Mouse (Mus musculus) olfactory bulb, adult 2 months (tissue): ENCODE measurements around the gene Nop56. TPM values are rescaled to one million over a fixed set of nuclear protein-coding genes. Genes with fewer than 3 reads are reported as not detected.

Experiments
- H3K27ac ChIP-seq: fragments of 200-500 bp; 2 replicates; pipeline ENCODE4 v1.5.1; 2012; ENCODE audit warnings: low read depth, low read length; ENCODE audit not compliant: insufficient read depth
- H3K4me1 ChIP-seq: fragments of 200-500 bp; 2 replicates; pipeline ENCODE4 v1.6.1; 2012; ENCODE audit warnings: low read length; ENCODE audit not compliant: control insufficient read depth, insufficient read depth
- H3K4me3 ChIP-seq: fragments of 200-500 bp; 2 replicates; pipeline ENCODE4 v1.5.1; 2012; ENCODE audit warnings: mild to moderate bottlenecking, low read depth, low read length, moderate library complexity; ENCODE audit not compliant: insufficient read depth
- CTCF ChIP-seq: fragments of 200-500 bp; IDR thresholded peaks from 2 replicates; pipeline ENCODE4 v1.5.1; 2012; ENCODE audit warnings: low read depth, mild to moderate bottlenecking, low read length, moderate library complexity; ENCODE audit not compliant: insufficient read depth
- POLR2A ChIP-seq: fragments of 200-500 bp; IDR thresholded peaks from 2 replicates; pipeline ENCODE4 v1.6.1; 2012; ENCODE audit warnings: mild to moderate bottlenecking, low read depth, low read length, moderate library complexity; ENCODE audit not compliant: insufficient read depth
- WGBS: fragments of 180-500 bp; shearing (Covaris S2); methylation state at CpG from one replicate; pipeline ENCODE4 v1.1.7; 2018; 5-methylcytosine and 5-hydroxymethylcytosine counted together
- polyA plus RNA-seq: library from polyadenylated mRNA; stranded (reverse); fragments of >200 nt; gene quantifications from 2 replicates; pipeline ENCODE4 v1.2.4, GENCODE M21; 2012; ENCODE audit warnings: low replicate concordance; ENCODE audit not compliant: missing spikeins, insufficient read depth, insufficient read length

Nop56 gene
- 362 TPM in 1 of 2 replicates, not detected in the other for polyA plus RNA-seq

- WGBS = under 1% methylated on average over 68 of the region's 68 CpGs
- peak; percentile 99 for TF ChIP-seq POLR2A
- TF ChIP-seq CTCF = no peak
- Histone ChIP-seq H3K4me3 (peak within 1 kb of the TSS; percentile 75), H3K27ac (peak within 1 kb of the TSS; percentile 55), H3K4me1 (no peaks in the 10 kb centered on the region; the same call in none of the 2 replicates)
Measured at GRCm38 (mm10) chr2:130274149-130274861, at the start of gene Nop56. Nop56 (plus strand) TSS chr2:130274430.

GRCm38 (mm10) chr2:130246912-130247311 lies 27.3 kb upstream of the Nop56 start:
- no peaks in the 10 kb centered on the region for H3K4me1 ChIP-seq
- no peak overlapping the region for H3K4me3 ChIP-seq
- TF ChIP-seq POLR2A (no peak), CTCF (no peak)
- 52% methylated on average over 9 of the region's 9 CpGs for WGBS
- no peak overlapping the region for H3K27ac ChIP-seq

GRCm38 (mm10) chr2:130248226-130248625 lies 26.0 kb upstream of the Nop56 start:
- no peak overlapping the region for H3K27ac ChIP-seq
- no peaks in the 10 kb centered on the region for H3K4me1 ChIP-seq
- no peak for TF ChIP-seq POLR2A
- no peak for TF ChIP-seq CTCF
- H3K4me3 ChIP-seq = no peak overlapping the region
- WGBS = 77% methylated on average over 7 of the region's 7 CpGs

GRCm38 (mm10) chr2:130256762-130257161 lies 17.5 kb upstream of the Nop56 start:
- 82% methylated on average over 4 of the region's 4 CpGs for WGBS
- no peak overlapping the region for H3K4me3 ChIP-seq
- no peaks in the 10 kb centered on the region for H3K4me1 ChIP-seq
- TF ChIP-seq POLR2A = no peak
- no peak for TF ChIP-seq CTCF
- no peak overlapping the region for H3K27ac ChIP-seq

GRCm38 (mm10) chr2:130260822-130261221 lies 13.4 kb upstream of the Nop56 start:
- TF ChIP-seq CTCF = no peak
- Histone ChIP-seq H3K4me1 (no peaks in the 10 kb centered on the region), H3K4me3 (no peak overlapping the region), H3K27ac (no peak overlapping the region)
- WGBS = 85% methylated on average over 4 of the region's 4 CpGs

- H3K4me3 ChIP-seq = no peak overlapping the region
- TF ChIP-seq POLR2A (no peak), CTCF (no peak)
- H3K27ac ChIP-seq = no peak overlapping the region
- WGBS = 91% methylated on average over 2 of the region's 2 CpGs
- H3K4me1 ChIP-seq = no peaks in the 10 kb centered on the region
Measured at GRCm38 (mm10) chr2:130261914-130262313, 12.3 kb upstream of the Nop56 start.

- TF ChIP-seq POLR2A (no peak), CTCF (no peak)
- WGBS = 83% methylated on average over 2 of the region's 2 CpGs
- Histone ChIP-seq H3K27ac (no peak overlapping the region), H3K4me3 (no peak overlapping the region), H3K4me1 (no peaks in the 10 kb centered on the region)
Measured at GRCm38 (mm10) chr2:130262398-130262797, 11.8 kb upstream of the Nop56 start.

GRCm38 (mm10) chr2:130265520-130265919 lies 8.7 kb upstream of the Nop56 start:
- Histone ChIP-seq H3K4me3 (no peak overlapping the region), H3K27ac (no peak overlapping the region), H3K4me1 (no peaks in the 10 kb centered on the region)
- TF ChIP-seq CTCF = no peak
- TF ChIP-seq POLR2A = no peak
- 100% methylated on average over 1 of the region's 1 CpGs for WGBS

- Histone ChIP-seq H3K4me1 (no peaks in the 10 kb centered on the region), H3K27ac (no peak overlapping the region), H3K4me3 (no peak overlapping the region)
- TF ChIP-seq POLR2A (no peak), CTCF (no peak)
- WGBS = 77% methylated on average over 7 of the region's 7 CpGs
Measured at GRCm38 (mm10) chr2:130268074-130268473, 6.2 kb upstream of the Nop56 start.
